Mouse (Mus musculus) heart, embryonic 16.5 days (tissue): ENCODE data around the gene Brs3. TPM values are rescaled to one million over a fixed set of nuclear protein-coding genes. Genes with fewer than 3 reads are reported as not detected.
A peak's percentile ranks its signal among the peaks of the same experiment; 100 is the strongest.

Experiments
- ATAC-seq: fragments of 200-750 bp; cut with Nextera tagmentation; replicated peaks from 2 replicates; pipeline ENCODE4 v1.8.0; 2017; ENCODE audit warnings: moderate number of reproducible peaks; ENCODE audit not compliant: insufficient read depth, low FRiP score; ENCODE audit errors: extremely low read depth
- H3K27ac ChIP-seq: fragments of 300-500 bp; sonication (generic); 2 replicates; pipeline ENCODE4 v1.5.1; 2014; ENCODE audit warnings: mild to moderate bottlenecking, low read length, control low read depth, moderate library complexity
- H3K27me3 ChIP-seq: fragments of 300-500 bp; sonication (generic); 2 replicates; pipeline ENCODE4 v1.6.1; 2014; ENCODE audit warnings: low read length, mixed read lengths; ENCODE audit not compliant: control insufficient read depth, insufficient read depth
- H3K36me3 ChIP-seq: fragments of 300-500 bp; sonication (generic); 2 replicates; pipeline ENCODE4 v1.6.1; 2014; ENCODE audit not compliant: control insufficient read depth, insufficient read depth
- H3K4me1 ChIP-seq: fragments of 300-500 bp; sonication (generic); 2 replicates; pipeline ENCODE4 v1.6.1; 2014; ENCODE audit warnings: low read length, mixed read lengths; ENCODE audit not compliant: control insufficient read depth, insufficient read depth
- H3K4me2 ChIP-seq: fragments of 300-500 bp; sonication (generic); 2 replicates; pipeline ENCODE4 v1.6.1; 2014; ENCODE audit warnings: low read depth, mild to moderate bottlenecking, control low read depth, low read length
- H3K4me3 ChIP-seq: fragments of 300-500 bp; sonication (generic); 2 replicates; pipeline ENCODE4 v1.5.1; 2014; ENCODE audit warnings: mild to moderate bottlenecking, control low read depth, low read length
- H3K9ac ChIP-seq: fragments of 300-500 bp; sonication (generic); 2 replicates; pipeline ENCODE4 v1.6.1; 2014; ENCODE audit warnings: low read length, control low read depth
- H3K9me3 ChIP-seq: fragments of 300-500 bp; sonication (generic); replicated peaks from 2 replicates; pipeline ENCODE4 v1.6.1; 2016; ENCODE audit warnings: low read length; ENCODE audit not compliant: control insufficient read depth
- WGBS: fragments of 180-500 bp; shearing (Covaris S2); extraction: QIAGEN DNeasy Blood & Tissue Kit; methylation state at CpG from one replicate; pipeline ENCODE4 v1.1.7; 2014; 5-methylcytosine and 5-hydroxymethylcytosine counted together
- polyA plus RNA-seq: library from polyadenylated mRNA; unstranded; fragments of >200 nt; fragmentation: Nextera tagmentation; extraction: Ambion mirVana; gene quantifications from 2 replicates; pipeline ENCODE4 v1.2.1, GENCODE M21; 2015

Brs3 gene
- not detected in 2 replicates for polyA plus RNA-seq

- no peak within 1 kb of the TSS for H3K27ac ChIP-seq
- WGBS: 78% methylated on average over 5 of the region's 5 CpGs
- H3K4me3 ChIP-seq: no peak within 1 kb of the TSS
- H3K36me3 ChIP-seq: no peaks in the 10 kb centered on the region
- H3K9me3 ChIP-seq: no peaks in the 10 kb centered on the region
- no peaks in the 10 kb centered on the region for H3K27me3 ChIP-seq
- H3K9ac ChIP-seq: no peak within 1 kb of the TSS
- no peaks in the 10 kb centered on the region for H3K4me1 ChIP-seq
- no peak within 1 kb of the TSS for H3K4me2 ChIP-seq
- ATAC-seq: no peak
Measured at GRCm38 (mm10) chrX:57042774-57043173, at the start of gene Brs3. Gene Brs3 (plus strand): TSS chrX:57043074.

GRCm38 (mm10) chrX:57012891-57013290, 30.0 kb upstream of the Brs3 start:
- Histone ChIP-seq H3K4me1 (no peaks in the 10 kb centered on the region), H3K36me3 (no peaks in the 10 kb centered on the region), H3K4me2 (no peak overlapping the region), H3K9me3 (no peaks in the 10 kb centered on the region), H3K27me3 (no peaks in the 10 kb centered on the region), H3K9ac (no peak overlapping the region), H3K27ac (no peak overlapping the region), H3K4me3 (no peak overlapping the region)
- no peak for ATAC-seq
- WGBS: 71% methylated on average over 2 of the region's 2 CpGs

- H3K4me2 ChIP-seq: no peak overlapping the region
- no peaks in the 10 kb centered on the region for H3K9me3 ChIP-seq
- ATAC-seq: no peak
- no peaks in the 10 kb centered on the region for H3K4me1 ChIP-seq
- no peaks in the 10 kb centered on the region for H3K36me3 ChIP-seq
- 76% methylated on average over 6 of the region's 6 CpGs for WGBS
- no peak overlapping the region for H3K4me3 ChIP-seq
- no peak overlapping the region for H3K27ac ChIP-seq
- H3K27me3 ChIP-seq: no peaks in the 10 kb centered on the region
- H3K9ac ChIP-seq: no peak overlapping the region
Measured at GRCm38 (mm10) chrX:57043869-57044268, 995 bp downstream of the Brs3 start.

- Histone ChIP-seq H3K36me3 (peaks cover 5% of the 10 kb centered on the region; the same call in 1 of the 2 replicates), H3K4me1 (no peaks in the 10 kb centered on the region), H3K4me2 (peak overlapping the region; percentile 61), H3K9me3 (no peaks in the 10 kb centered on the region), H3K27me3 (no peaks in the 10 kb centered on the region), H3K27ac (peak overlapping the region; percentile 95), H3K9ac (peak overlapping the region; percentile 82), H3K4me3 (peak overlapping the region; percentile 69)
- 7% methylated on average over 4 of the region's 4 CpGs for WGBS
- peak; percentile 39 for ATAC-seq
Measured at GRCm38 (mm10) chrX:57052848-57053173, 9.9 kb downstream of the Brs3 start.

- WGBS: 22% methylated on average over 82 of the region's 85 CpGs
- ATAC-seq: peak; percentile 93
- Histone ChIP-seq H3K9me3 (no peaks in the 10 kb centered on the region), H3K4me2 (peak within 1 kb of the TSS; percentile 72), H3K36me3 (peaks cover 5% of the 10 kb centered on the region; the same call in 1 of the 2 replicates), H3K27ac (peak within 1 kb of the TSS; percentile 95), H3K27me3 (no peaks in the 10 kb centered on the region), H3K9ac (peak within 1 kb of the TSS; percentile 82), H3K4me1 (no peaks in the 10 kb centered on the region), H3K4me3 (peak within 1 kb of the TSS; percentile 69)
Measured at GRCm38 (mm10) chrX:57053174-57053992, 10.5 kb downstream of the Brs3 start, which contains the start of gene Htatsf1. Gene Htatsf1 (plus strand): TSS chrX:57053583.

- Histone ChIP-seq H3K4me3 (peak overlapping the region; percentile 69), H3K9ac (peak overlapping the region; percentile 82), H3K4me2 (peak overlapping the region; percentile 72), H3K27me3 (no peaks in the 10 kb centered on the region), H3K9me3 (no peaks in the 10 kb centered on the region), H3K4me1 (no peaks in the 10 kb centered on the region), H3K27ac (no peak overlapping the region; the same call in 1 of the 2 replicates), H3K36me3 (peaks cover 5% of the 10 kb centered on the region; the same call in 1 of the 2 replicates)
- ATAC-seq: no peak
- WGBS: 24% methylated on average over 11 of the region's 11 CpGs
Measured at GRCm38 (mm10) chrX:57053993-57054385, 11.1 kb downstream of the Brs3 start.

- Histone ChIP-seq H3K36me3 (no peaks in the 10 kb centered on the region), H3K27me3 (no peaks in the 10 kb centered on the region), H3K9ac (no peak overlapping the region), H3K4me3 (no peak overlapping the region), H3K9me3 (no peaks in the 10 kb centered on the region), H3K4me1 (no peaks in the 10 kb centered on the region), H3K4me2 (no peak overlapping the region), H3K27ac (no peak overlapping the region)
- no peak for ATAC-seq
- WGBS: 46% methylated on average over 5 of the region's 5 CpGs
Measured at GRCm38 (mm10) chrX:57081496-57081895, 38.6 kb downstream of the Brs3 start.

- no peak for ATAC-seq
Measured at GRCm38 (mm10) chrX:57087806-57088205, 44.9 kb downstream of the Brs3 start, which contains the start of gene Vgll1. Gene Vgll1 (plus strand): TSS chrX:57088106.

More at GRCm38 (mm10) chrX:57087806-57088205, 44.9 kb downstream of the Brs3 start, which contains the start of gene Vgll1:
- Histone ChIP-seq H3K4me3 (no peak within 1 kb of the TSS), H3K36me3 (no peaks in the 10 kb centered on the region), H3K27ac (no peak within 1 kb of the TSS), H3K27me3 (no peaks in the 10 kb centered on the region), H3K4me2 (no peak within 1 kb of the TSS), H3K9me3 (no peaks in the 10 kb centered on the region), H3K9ac (no peak within 1 kb of the TSS), H3K4me1 (no peaks in the 10 kb centered on the region)
- WGBS: 69% methylated on average over 4 of the region's 4 CpGs
